Mouse (Mus musculus): Measurements from ENCODE around the gene Bcl2l1. TPM values are rescaled to one million over a fixed set of nuclear protein-coding genes. Genes with fewer than 3 reads are reported as not detected.

The Bcl2l1 gene
- polyA plus RNA-seq (2017; shearing (Covaris generic)) = 10 to 100 TPM; 52.4 to 59.9 TPM

DNA sequence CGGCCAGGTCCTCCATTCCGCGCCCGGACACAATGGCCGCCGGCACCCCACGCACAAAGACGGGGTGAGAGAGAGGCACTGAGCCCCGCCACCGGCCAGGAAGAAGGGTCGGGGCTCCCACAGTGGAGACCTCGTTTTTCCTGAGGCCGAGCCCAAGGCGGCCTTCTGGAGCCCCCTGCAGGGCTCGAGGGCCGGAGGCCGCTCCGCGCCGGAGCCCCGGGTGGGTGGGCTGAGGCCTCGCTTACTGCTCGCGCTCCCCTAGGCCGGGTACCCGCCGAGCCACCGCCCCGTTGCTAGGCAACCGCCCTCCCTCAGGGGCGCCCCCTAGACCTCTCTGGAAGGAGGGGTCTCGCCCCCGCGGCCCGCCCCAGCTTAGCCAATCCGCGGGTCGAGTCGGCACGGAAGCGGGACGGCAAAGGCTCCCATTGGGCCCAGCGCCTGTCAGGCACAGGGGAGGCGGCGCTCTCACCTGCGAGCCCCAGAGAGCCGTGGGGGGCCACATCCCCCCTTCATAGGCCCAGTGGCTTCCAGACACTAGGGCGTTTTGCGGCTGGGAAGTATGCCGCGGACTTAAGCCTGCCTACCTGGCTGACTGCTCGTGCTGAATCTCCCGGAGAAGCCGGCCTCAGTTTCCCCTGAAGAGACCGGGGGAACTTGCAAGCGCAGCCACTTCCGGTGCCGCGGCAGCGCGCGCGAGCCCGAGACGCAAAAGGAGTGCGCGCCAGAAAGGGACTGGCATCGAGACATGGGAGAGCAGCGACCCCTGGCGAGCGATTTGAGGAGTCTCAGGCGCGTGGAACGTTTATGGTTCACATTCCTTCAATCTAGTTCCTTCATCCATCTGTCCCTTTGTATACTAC lies at the start of gene Bcl2l1:
Bcl2l1 (minus strand) TSS at position 710 of the 860 bp plus-strand sequence.
- ATAC-seq = peak; percentile 86

DNA sequence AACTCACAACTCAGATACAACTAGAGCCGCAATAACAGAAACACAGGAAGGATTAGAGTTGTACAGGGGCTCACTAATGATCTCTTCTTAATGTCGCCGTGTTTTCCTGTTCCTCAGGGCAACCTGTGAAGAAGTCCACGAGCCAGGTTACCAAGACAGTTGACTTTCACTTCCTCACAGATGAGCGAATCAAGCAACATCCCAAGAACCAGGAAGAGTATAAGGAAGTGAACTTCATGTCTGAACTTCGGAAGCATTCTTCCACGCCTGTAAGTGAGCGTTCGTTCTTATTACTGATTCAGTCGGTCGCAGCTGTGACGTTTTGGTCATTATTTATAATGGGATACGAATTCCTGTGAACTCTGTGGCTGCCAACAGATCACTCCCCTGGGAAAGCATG lies 49.4 kb upstream of the Bcl2l1 start:
- no peak for ATAC-seq

DNA sequence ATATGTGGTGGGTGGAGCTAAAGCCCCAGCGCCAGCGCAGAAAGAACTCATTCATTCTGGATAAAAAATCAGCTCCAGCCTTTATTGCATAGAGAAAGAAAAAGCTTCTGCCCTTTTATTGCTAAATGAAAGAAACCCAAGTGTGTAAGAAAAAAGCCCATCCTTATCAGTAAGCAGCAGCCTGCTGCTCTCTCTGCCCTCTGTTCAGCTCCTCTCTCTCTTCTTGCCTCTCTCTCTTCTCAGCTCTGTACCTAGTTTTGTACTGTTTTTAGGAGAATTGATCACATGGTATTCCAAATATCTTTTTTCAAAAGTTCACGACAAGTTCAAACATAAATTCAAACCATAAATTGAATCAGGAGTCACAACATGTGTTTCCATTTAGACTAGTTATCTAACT lies 46.7 kb upstream of the Bcl2l1 start:
- no peak for ATAC-seq

DNA sequence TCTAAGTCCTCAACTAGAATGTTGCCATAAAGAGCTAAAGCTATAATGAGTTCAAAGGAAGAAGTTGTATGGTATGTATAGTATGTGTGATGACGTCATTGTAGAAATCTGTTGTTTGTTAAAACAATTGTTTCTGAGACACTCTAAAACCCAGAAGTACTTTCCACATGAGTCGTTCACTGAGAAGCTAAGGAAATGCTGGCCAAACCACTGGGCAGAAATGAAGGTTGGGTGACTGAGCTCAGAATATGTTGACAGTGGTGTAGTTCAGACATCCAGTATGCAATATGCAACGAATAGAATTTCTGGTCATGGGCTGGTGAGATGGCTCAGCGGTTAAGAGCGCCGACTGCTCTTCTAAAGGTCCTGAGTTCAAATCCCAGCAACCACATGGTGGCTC lies 31.8 kb upstream of the Bcl2l1 start:
- no peak for ATAC-seq

DNA sequence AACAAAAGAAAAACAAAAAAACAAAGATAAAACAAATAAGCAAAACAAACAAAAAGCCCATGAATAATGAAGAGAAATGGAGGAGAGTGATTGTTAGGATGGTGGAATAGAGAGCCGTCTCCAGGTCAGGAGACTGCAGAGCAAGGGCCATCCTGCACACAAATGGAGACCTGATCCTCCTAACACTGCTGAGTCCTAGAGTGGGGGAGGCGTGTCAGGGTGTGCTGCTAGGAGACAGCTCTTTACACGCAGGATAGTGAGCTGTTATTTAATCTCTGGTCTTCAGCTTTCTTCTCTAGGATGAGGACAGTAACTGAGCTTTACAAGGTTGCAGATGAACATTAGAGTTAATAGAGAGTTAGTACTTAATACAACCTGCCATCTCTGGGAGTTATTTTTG lies 31.1 kb upstream of the Bcl2l1 start:
- ATAC-seq = no peak

DNA sequence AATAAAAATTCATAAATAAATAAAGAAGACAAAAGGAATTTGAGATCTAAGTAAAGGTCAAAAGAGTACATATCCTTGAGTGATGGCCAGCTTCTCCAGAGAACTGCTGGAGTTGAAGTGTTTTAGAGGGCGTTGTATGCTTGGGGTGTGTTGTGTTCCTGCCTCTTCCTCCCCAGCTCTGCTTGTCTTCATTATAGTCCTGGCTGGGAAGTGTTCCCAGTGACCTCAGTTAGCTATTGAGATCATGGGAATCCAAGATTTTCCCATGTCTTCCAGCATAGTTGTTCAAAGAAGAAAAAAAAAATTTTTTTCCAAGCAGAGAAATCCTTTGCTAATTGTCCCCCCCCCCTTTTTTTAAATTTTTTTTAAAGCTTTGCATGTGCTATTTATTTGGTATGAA lies 30.4 kb upstream of the Bcl2l1 start:
- no peak for ATAC-seq

DNA sequence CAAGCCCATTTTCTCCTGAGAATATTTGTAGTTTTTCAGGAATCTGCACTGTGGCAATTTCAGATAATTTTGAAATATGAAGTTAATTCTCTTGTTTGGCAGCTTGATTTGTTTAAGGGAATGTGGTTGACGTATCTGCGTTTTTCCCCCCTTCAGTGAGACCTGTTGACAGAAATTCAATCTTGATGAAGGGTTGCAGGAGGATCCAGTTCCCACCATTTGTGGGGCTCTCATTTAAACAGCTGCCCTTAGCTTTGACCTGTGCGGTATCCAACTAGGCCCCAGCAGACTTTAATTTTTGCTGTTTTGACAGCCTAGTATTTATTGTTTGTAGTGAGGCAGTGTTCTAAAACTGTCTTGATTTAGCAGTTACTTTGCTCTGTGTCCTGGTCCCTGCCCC lies 28.0 kb upstream of the Bcl2l1 start:
- no peak for ATAC-seq

DNA sequence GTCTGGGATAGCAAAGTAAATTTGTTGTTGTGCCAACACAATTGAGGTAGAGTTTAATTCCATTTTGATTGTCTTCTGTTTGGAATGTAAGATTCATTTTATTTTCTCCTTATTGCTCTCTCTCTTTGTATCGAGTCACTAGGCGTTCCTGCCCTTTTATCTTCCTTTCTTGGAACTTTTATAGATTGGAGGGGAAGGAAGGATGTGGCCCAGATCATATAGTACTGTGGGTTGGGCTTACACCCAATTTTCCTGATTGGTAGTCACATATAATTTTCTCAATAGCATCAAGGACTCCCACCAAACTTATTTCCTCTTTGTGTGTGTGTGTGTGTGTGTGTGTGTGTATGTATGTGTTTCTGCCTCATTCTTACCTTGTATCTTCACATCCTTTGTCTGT lies 16.9 kb upstream of the Bcl2l1 start:
- no peak for ATAC-seq

DNA sequence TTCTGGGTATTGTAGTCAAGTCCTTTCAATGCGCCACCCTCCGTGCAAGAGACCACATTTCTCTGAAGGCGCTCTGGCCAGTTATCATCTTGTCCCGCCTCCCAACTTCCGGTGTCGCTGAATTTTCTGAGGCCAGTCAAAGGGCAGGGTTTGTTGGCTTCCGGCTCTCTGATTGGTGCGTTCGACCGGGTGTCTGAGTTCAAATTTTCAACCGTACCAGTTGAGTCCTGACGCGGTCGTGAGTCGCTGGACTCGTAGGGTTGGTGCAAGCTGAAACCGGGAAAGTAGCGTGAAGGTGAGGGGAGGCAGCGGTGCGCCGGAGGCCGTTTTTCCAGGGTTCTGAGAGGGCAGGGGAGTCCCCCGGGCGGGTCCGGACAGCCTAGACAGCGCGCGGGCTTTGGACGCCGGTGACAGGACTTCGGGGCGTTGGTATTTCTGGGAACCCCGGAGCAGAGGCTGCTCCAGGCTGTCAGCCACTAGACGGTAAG lies 16.3 kb upstream of the Bcl2l1 start, which contains the start of gene Tpx2:
Tpx2 (plus strand) TSS at position 150 of the 488 bp plus-strand sequence.
- ATAC-seq = peak; percentile 100

DNA sequence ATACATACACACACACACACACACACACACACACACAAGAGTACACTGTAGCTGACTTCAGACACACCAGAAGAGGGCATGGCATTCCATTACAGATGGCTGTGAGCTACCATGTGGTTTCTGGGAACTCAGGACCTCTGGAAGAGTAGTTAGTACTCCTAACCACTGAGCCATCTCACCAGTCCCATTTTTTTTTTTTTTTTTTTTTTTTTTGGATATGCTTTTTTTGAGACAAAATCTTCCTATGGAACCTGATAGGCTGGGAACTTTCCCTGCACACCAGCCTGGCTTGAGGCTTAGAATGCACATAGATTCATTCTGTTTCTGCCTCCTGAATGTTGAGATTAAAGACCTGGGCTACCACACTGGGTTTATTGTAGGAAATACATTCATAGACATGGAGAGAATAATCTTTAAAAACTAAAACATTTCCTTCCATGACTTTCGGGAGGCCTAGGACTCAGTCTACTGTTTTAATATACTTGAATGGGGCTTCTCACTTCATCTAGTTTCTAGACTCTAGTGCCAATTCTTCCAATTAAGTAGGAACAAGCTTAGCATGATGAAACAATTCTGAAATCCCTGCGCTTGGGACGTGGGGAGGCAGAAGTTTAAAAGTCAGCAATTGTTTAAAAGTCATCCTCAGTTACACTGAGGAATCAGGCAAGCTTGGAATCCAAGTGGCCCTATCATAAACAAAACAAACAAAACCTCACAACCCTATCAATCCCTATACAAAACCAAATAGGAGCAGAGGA lies 15.7 kb upstream of the Bcl2l1 start:
- no peak for ATAC-seq

DNA sequence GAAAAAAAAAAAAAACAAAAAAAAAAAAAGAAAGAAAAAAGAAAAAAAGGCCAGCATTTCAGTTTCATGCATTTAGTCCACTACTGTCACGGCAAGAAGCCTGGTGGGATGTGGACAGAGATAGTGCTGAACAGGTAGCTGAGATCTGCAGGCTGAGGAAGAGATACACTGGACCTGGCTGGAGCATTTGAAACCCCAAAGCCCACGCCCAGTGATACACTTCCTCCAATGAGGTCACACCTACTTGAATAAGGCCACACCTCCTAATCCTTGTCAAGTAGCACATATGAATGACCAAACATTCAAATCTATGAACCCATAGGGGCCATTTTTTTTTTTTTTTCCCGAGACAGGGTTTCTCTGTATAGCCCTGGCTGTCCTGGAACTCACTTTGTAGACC lies 11.2 kb upstream of the Bcl2l1 start:
- ATAC-seq = no peak

DNA sequence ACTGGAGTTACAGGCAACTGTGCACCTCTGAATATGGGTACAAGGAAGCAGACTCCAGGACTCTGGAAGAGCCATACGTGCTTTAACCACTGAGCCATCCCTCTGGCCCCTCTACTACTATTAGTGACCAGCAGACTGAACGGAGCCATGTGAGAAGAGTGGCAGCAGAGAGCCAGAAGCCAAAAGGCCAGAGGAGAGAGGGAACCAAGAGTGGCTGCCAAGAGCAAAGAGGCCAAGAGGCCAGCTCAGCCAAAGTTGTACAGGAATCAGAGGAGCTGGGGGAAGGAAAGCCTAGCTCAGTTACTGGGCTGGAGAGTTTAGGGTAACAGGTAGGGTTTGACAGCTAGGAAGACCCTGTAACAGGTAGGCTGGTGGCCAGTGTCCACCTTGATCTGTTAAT lies 7.7 kb upstream of the Bcl2l1 start:
- no peak for ATAC-seq

DNA sequence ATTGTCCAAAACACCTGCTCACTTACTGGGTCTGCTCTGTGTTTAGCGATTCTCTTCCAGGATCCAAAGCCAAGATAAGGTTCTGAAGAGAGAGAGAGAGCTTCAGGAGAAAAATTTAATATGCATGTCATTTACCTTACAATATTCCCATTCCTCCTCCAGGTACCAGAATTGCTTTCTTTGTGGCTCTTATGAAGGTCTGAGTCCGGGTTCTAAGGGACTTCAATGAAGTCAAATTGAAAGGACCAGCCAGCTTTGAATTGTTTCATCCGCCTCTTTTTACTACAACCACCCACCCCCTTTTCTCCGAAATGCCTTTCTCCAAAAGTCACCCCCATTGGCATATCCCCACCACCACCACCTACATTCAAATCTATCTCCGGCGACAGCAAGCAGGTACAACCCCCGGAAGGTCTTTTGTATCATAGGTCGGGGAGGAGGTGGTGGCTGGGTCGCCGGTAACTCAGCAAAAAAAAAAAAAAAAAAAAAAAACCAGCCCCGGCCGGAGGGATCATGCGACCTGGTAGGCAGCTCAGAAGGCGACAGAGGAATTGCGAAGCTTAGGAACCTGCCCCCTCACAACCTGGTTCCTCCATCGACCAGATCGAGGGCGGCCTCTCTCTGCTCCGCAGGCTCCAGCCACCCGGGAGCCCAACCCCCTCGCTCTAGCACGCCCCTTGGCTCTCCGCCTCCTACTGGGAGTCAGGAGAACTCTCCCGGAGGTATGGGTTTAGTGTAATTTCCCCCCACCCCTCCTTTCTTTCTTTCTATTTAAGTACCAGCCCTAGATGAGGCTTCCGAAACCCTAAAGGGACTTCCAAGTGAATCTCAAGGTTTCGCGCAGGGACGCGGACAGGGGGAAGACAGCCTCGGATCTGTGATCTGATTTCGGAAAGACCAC lies 1.3 kb downstream of the Bcl2l1 start:
- ATAC-seq = peak; percentile 41

DNA sequence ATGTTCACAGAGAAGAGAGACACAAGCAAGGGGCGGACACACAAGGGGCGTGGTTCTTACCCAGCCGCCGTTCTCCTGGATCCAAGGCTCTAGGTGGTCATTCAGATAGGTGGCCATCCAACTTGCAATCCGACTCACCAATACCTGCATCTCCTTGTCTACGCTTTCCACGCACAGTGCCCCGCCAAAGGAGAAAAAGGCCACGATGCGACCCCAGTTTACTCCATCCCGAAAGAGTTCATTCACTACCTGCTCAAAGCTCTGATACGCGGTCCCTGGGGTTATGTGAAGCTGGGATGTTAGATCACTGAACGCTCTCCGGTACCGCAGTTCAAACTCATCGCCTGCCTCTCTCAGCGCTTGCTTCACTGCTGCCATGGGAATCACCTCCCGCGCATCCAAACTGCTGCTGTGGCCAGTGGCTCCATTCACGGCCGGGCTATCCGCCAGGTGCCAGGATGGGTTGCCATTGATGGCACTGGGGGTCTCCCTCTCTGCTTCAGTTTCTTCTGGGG lies 2.1 kb downstream of the Bcl2l1 start:
- no peak for ATAC-seq

DNA sequence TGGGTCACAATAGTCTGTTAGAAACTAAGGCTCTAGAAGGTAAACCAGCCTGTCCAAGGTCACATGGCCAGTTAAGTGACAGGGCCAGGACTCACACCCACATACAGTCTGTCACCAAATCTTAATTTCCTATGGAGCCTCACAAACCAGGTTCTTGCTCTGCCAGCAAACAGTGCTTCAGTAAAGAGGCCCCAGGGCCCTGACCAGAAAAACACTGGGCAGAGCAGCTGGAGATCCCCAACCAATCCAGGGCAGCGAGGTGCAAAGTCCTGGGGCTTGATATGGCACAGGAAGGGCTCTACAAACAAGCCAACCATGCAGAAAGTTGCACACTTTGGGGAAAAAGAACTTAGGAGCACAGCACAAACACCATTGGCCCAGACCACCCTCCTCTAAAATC lies 3.0 kb downstream of the Bcl2l1 start:
- ATAC-seq = no peak

DNA sequence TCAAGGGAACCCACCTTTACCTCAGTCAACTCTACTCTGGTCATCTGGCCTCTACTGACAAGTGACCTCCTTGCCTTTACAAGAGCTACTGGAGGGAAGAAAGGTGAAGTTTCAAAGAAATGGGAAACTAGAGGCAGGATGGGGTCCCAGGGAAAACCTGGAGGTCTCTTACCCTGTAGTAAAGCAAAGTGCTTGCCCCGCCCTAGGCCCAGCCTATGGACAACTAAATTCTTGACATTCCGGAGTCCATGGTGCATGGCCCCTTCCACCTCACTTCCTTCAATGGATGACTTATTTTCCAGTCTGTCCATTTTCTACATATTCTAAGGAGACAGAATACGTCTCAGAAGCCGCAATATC lies 3.5 kb downstream of the Bcl2l1 start:
- ATAC-seq = no peak

DNA sequence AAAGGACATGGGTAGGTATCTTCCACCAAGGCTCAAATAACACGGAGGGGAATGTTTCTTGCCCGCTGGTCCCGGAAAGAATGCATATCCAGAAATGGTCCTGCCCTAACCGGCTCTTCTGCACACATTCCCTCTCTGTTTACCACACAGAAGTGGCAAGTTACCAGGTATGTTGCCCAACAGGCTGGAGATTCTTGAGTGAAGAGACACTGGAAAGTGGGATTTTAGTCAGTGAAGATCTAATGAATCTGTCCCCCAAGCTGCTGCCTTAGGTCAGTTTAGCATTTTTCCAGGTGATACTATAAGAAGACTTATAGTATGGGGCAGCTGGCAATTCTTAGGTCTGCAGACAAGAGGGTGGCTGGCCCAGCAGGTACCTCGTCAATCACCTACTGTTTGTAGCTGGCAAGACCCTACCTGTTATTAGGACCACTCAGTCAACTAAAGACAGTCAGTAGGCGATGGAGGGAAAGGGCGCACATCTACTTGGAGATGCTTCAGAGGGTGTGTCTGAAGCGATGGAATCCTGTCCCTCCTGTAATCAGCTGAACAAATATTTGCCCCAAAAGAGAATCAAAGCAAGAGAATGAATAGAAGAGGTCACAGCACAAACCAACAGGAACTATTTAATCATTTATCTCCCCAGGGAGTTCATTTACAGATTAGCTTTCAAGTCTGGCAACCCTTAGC lies 4.1 kb downstream of the Bcl2l1 start:
- ATAC-seq = no peak

DNA sequence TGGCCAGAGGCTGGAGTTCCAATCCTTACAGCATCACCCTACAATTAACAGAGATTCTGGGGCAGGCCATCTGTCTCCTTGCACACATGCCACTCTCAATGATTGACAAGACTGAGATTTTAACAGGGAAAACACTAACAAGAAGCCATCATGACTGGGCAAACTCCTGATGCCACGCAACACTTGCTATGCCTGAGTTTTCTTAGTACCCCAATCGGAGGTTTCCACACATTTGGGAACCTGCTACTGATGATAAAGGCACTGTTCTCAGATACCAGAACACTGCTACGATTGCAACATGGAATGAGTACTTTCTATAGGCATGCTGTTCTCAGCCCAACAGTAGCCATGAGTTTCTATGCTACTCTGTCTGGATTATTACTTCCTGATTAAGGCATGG lies 5.0 kb downstream of the Bcl2l1 start:
- no peak for ATAC-seq

DNA sequence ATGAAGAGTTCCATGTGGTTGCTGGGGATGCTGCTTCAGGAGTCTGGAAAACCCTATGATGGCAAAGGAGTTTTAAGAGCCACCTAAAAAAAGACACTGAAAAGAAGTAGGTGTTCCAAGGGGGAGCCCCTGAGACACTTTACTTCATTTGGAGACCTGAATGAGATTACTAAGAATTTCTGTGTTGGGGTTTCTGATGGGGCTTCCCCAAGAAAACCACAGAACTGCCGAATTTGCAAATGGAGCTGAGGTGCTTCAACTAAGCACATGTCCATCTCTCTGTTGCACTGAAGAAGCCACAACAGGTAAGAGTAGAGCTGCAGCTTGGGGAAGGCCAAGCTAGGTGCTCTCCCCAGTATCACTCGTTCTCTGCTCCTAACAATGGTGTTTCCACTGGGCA lies 5.8 kb downstream of the Bcl2l1 start:
- ATAC-seq = peak; percentile 87

DNA sequence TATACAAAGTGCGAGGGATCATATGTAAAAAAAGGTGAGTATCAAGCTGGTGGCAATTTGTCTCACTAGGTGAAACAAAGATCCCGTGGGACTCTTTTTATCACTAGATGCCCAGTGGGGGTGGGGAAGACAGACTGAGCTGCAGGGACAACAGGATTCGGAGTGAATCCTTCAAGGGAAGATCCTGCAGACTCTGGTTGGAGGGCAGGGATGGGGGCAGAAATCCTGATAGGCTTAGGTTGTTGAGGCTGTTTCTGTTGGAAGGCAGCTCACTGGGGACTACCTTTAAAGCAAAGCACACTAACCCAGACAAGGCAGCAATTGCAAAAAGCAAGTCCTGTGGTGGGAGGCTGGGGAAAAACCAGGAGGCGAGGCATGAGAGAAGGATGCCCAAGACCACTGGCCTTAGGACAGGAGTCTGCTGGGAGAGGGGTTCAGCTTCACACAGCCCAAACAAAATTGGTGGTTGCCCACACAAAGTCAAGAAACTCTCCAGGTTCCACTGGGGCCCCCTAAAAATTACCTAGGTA lies 6.3 kb downstream of the Bcl2l1 start:
- no peak for ATAC-seq

DNA sequence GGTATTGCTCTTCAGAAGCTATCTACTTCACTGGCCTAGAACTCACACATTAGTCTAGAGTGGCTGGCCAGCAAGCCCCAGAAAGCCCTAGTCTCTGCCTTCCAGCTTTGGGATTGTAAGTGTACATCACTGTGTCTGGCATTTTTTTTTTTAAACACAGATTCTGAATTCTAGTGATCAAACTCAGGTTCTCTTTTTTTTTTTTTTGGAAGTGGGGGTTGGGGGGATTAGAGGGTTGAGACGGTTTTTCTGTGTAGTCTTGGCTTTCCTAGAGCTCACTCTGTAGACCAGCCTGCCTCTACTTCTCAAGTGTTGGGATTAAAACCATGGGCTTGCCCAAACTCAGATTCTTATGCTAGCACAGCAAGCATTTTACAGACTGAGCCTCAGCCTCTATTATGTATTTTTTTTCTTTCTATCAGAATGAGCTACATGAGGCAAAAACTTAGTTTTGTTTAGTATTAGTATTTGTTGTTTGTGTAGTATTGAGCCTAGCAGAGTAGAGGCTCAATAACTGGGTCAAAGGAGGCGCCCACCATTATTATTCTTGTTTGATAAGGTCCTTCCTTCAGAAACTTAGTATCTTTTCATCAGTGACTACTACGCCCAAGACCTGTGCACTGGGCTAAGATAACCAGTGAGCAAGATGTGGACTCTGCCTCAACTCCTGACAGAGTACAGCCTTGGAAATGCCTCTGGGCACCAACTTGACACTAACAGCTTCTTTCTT lies 6.9 kb downstream of the Bcl2l1 start:
- no peak for ATAC-seq

Measured in activated CD4-positive, CD25-positive, alpha-beta regulatory T cell, adult 4 months (primary cell).